Mouse (Mus musculus): ENCODE results near the gene Ephb1.

- TF ChIP-seq POLR2A (IDR thresholded peaks at IDR 0.05; ENCODE audit: insufficient read length, low read depth) (no peak), MAX (IDR thresholded peaks at IDR 0.05; ENCODE audit: low read depth) (no peak), USF1 (IDR thresholded peaks at IDR 0.05; ENCODE audit: low read depth) (no peak), TCF3 (IDR thresholded peaks at IDR 0.05; ENCODE audit: insufficient read length, low read depth) (no peak)
Measured at GRCm38 (mm10) chr9:102350076-102350475, 4.4 kb downstream of the Ephb1 start.

Data from myocyte (in vitro differentiated cells).